Mouse (Mus musculus): ENCODE measurements around the gene Tac1.

DNA sequence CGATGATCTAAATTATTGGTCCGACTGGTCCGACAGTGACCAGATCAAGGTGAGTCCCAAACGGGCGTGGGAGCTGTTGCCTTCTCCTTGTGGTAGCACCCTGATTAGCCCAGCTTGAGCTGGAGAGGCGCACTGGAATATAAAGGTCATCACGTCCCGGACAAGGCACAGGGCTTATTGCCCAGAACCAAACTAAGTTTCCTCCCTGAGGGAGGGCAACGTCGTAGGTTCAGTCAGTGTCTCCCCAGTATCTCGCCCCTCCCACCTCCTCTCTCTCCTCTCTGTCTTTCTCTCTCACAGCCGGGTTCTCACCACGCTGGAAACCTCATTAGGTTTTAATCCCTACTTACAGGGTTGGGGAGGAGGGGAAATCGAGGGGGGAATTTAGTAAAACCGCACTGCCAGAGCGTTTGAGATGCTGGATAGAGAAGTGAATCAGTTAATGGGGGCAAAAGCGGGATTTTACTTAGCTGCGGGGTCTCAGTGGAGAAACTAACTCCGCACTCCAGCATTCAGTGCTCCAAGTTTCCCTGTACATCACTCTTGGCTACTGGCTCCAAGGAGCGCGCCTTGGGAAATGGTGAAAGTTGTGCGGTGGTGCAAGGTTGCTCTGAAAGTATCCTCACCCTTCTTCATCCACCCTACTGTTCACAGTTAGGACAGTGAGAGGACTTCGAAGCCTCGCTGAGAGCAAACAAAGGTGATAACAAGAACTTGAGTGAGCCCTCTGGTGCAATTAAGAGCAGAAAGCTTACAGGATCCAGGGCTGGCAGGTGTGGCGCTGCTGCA, 1.2 kb downstream of the Tac1 start:
- TF ChIP-seq CTCF (IDR thresholded peaks at IDR 0.05; ENCODE audit: low read depth) (no peak), EP300 (optimal IDR thresholded peaks at IDR 0.05) (no peak)

Measured in stomach, postnatal 0 days (tissue).